Mouse (Mus musculus) adrenal gland, postnatal 36 days (tissue): ENCODE data around the gene Ado. TPM values are rescaled to one million over a fixed set of nuclear protein-coding genes. Genes with fewer than 3 reads are reported as not detected.

Experiments
- DNase-seq, 2 experiments: peaks; one replicate each; pipeline ENCODE4 v3.0.0; 2021; ENCODE audit warnings: mixed read lengths in 1 of 2
- long read RNA-seq, 2 experiments: library from polyadenylated mRNA; stranded (forward); transcript quantifications; one replicate each; pipeline ENCODE4 v2.0.0; 2021; ENCODE audit warnings: borderline sequencing depth in 2 of 2
- total RNA-seq, 2 experiments: library from RNA; stranded (reverse); gene quantifications; 2 replicates each; pipeline ENCODE4 v1.2.3; 2021

The Ado gene
- total RNA-seq, result 10 to 100 TPM; 28.0 to 31.0 TPM
- long read RNA-seq, experiment 1, full-length matches to known transcripts, result 31 of 31 reads
- long read RNA-seq, experiment 1, partial matches to known transcripts, result 0 of 31 reads
- long read RNA-seq, experiment 1, other reads (novel, unspliced or antisense), result 0 of 31 reads
- long read RNA-seq, experiment 2, full-length matches to known transcripts, result 10 of 10 reads
- long read RNA-seq, experiment 2, partial matches to known transcripts, result 0 of 10 reads
- long read RNA-seq, experiment 2, other reads (novel, unspliced or antisense), result 0 of 10 reads

- DNase-seq, result peak; percentile 92 to 94
Measured at GRCm38 (mm10) chr10:67548877-67549731, at the start of gene Ado. TSS of gene Ado (minus strand) at chr10:67548955.

GRCm38 (mm10) chr10:67595278-67595677, 46.5 kb upstream of the Ado start:
- DNase-seq, result no peak

- DNase-seq, result no peak
Measured at GRCm38 (mm10) chr10:67585873-67586610, 37.3 kb upstream of the Ado start.

- no peak for DNase-seq
Measured at GRCm38 (mm10) chr10:67581698-67582285, 33.0 kb upstream of the Ado start.

- no peak for DNase-seq
Measured at GRCm38 (mm10) chr10:67579830-67580229, 31.1 kb upstream of the Ado start.

GRCm38 (mm10) chr10:67573310-67573709, 24.6 kb upstream of the Ado start:
- DNase-seq, result no peak

GRCm38 (mm10) chr10:67571443-67571842, 22.7 kb upstream of the Ado start:
- no peak for DNase-seq

GRCm38 (mm10) chr10:67569539-67569938, 20.8 kb upstream of the Ado start:
- no peak for DNase-seq

GRCm38 (mm10) chr10:67566104-67566503, 17.3 kb upstream of the Ado start:
- no peak for DNase-seq

- DNase-seq, result no peak
Measured at GRCm38 (mm10) chr10:67564509-67564908, 15.8 kb upstream of the Ado start.

GRCm38 (mm10) chr10:67561185-67561584, 12.4 kb upstream of the Ado start:
- DNase-seq, result no peak

GRCm38 (mm10) chr10:67559765-67560394, 11.1 kb upstream of the Ado start:
- DNase-seq, result no peak

- no peak for DNase-seq
Measured at GRCm38 (mm10) chr10:67558053-67558452, 9.3 kb upstream of the Ado start.

- peak; percentile 29 to 66 for DNase-seq
Measured at GRCm38 (mm10) chr10:67548261-67548854, 397 bp downstream of the Ado start.

GRCm38 (mm10) chr10:67547850-67548260, 900 bp downstream of the Ado start:
- peak; percentile 28 to 41 for DNase-seq

- DNase-seq, result no peak
Measured at GRCm38 (mm10) chr10:67540591-67540990, 8.2 kb downstream of the Ado start.

- DNase-seq, result no peak
Measured at GRCm38 (mm10) chr10:67539401-67539730, 9.4 kb downstream of the Ado start.

- DNase-seq, result no peak
Measured at GRCm38 (mm10) chr10:67538585-67539400, 10.0 kb downstream of the Ado start.

- DNase-seq, result peak in 1 of 2 experiments; percentile 3
Measured at GRCm38 (mm10) chr10:67538106-67538505, 10.6 kb downstream of the Ado start.

GRCm38 (mm10) chr10:67537151-67537994, 11.4 kb downstream of the Ado start:
- peak; percentile 92 to 94 for DNase-seq
